ENCODE assay signal across 8 mouse cellular contexts in the genomic region with DNA sequence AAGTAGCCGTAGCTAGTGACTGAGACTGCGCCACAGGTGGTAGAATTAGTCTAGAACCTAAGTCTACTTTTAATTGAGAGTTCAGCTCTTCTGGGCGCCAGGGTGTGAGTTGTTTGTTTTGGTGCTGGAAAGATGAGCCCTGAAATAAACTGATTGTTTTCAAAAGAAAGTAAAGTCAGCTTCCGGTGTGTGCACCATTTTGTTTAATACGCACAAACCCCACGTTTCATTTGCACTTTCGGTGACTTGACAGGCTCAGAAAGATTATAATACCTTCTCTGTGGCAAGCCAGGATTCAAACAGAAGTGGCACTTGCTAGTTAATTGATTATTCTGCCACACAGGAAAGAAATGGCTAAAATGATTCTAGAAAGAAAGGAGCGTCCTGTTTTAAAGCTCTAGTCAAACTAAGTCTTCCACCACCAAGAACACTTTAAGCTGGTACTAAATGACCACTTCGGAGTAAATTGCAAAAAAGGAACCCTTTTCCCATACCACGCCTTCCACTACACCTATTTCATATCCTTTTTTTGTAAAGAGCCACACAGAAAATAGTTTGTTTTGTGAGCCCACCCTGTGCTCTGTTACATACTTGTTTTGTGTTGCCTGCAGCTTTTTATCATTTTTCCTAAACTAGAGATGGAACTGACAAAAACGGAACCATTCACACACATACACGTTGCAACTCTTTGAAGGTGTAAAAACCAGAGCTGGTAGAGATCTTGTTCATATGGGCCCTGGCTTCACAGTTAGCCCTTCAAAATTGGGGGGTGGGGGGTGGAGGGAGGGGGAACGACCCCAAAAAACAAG. TPM values are rescaled to one million over a fixed set of nuclear protein-coding genes. Genes with fewer than 3 reads are reported as not detected.
DNase-seq lines count a peak whose midpoint lies in the region; ATAC-seq and TF ChIP-seq lines count a peak whose summit lies in the region.

No protein-coding gene starts in this region.

- peak overlapping the region; percentile 100 for H3K27ac ChIP-seq in layer of hippocampus, adult 2 months
- no peak overlapping the region for H3K27ac ChIP-seq in hindbrain, embryonic 11.5 days (ENCODE audit: low read depth, low read length)
- no peak overlapping the region for H3K27ac ChIP-seq in midbrain, embryonic 11.5 days (ENCODE audit: low read depth, low read length)

- H3K9ac ChIP-seq in hindbrain, embryonic 11.5 days (ENCODE audit: low read depth, low read length): peak overlapping the region; percentile 78
- H3K9ac ChIP-seq in midbrain, embryonic 11.5 days (ENCODE audit: low read length): peak overlapping the region; percentile 87

- peak; percentile 22 for ATAC-seq in activated CD4-positive, CD25-positive, alpha-beta regulatory T cell, adult 4 months
- no peak; the same call in 1 of the 2 replicates for ATAC-seq in hindbrain, embryonic 11.5 days (ENCODE audit: low FRiP score)
- ATAC-seq in midbrain, embryonic 11.5 days (ENCODE audit: low FRiP score): no peak

- no peak; the same call in 1 of the 2 replicates for TF ChIP-seq CTCF in layer of hippocampus, adult 2 months (conservative IDR thresholded peaks at IDR 0.05)

- no peak for DNase-seq in layer of hippocampus, adult 2 months (ENCODE audit: low spot score in 2 of 2)
- no peak for DNase-seq in layer of hippocampus, adult 9-10 months (ENCODE audit: low spot score)
- no peak for DNase-seq in hindbrain, embryonic 11.5 days (ENCODE audit: low spot score)
- DNase-seq in midbrain, embryonic 11.5 days (ENCODE audit: low spot score, missing footprints): peak; percentile 85
- DNase-seq in thymus, adult 18-20 months: no peak
- no peak for DNase-seq in cerebellum, postnatal 25 days
- no peak for DNase-seq in thymus, postnatal 4 days

- H3K4me2 ChIP-seq in hindbrain, embryonic 11.5 days (replicated peaks; ENCODE audit: low read depth, low read length): peak overlapping the region; percentile 75
- H3K4me2 ChIP-seq in midbrain, embryonic 11.5 days: peak overlapping the region; percentile 80

- peak overlapping the region; percentile 98 for H3K4me3 ChIP-seq in layer of hippocampus, adult 2 months
- peak overlapping the region; percentile 71 for H3K4me3 ChIP-seq in hindbrain, embryonic 11.5 days (ENCODE audit: low read depth, low read length)
- peak overlapping the region; percentile 95 for H3K4me3 ChIP-seq in midbrain, embryonic 11.5 days (ENCODE audit: low read depth, low read length)

- 45% methylated on average over 13 of the region's 13 CpGs for WGBS in hindbrain, embryonic 11.5 days
- 39% methylated on average over 13 of the region's 13 CpGs for WGBS in midbrain, embryonic 11.5 days

- 0 out of 2 replicates have a peak, but pooled peaks cover 2% of the 10 kb centered on the region for H3K4me1 ChIP-seq in hindbrain, embryonic 11.5 days (replicated peaks; ENCODE audit: control insufficient read depth, insufficient read depth, low read length)
- 0 out of 2 replicates have a peak, but pooled peaks cover 3% of the 10 kb centered on the region for H3K4me1 ChIP-seq in midbrain, embryonic 11.5 days (ENCODE audit: control insufficient read depth, insufficient read depth, low read length)

- H3K9me3 ChIP-seq in hindbrain, embryonic 11.5 days (ENCODE audit: control insufficient read depth, low read length): no peaks in the 10 kb centered on the region
- no peaks in the 10 kb centered on the region for H3K9me3 ChIP-seq in midbrain, embryonic 11.5 days (ENCODE audit: control insufficient read depth, low read length)

- no peaks in the 10 kb centered on the region for H3K36me3 ChIP-seq in hindbrain, embryonic 11.5 days (ENCODE audit: control insufficient read depth, insufficient read depth, low read length)
- H3K36me3 ChIP-seq in midbrain, embryonic 11.5 days (ENCODE audit: control insufficient read depth, insufficient read depth, low read length): no peaks in the 10 kb centered on the region

- H3K27me3 ChIP-seq in hindbrain, embryonic 11.5 days (ENCODE audit: control insufficient read depth, insufficient read depth, low read length): no peaks in the 10 kb centered on the region
- no peaks in the 10 kb centered on the region for H3K27me3 ChIP-seq in midbrain, embryonic 11.5 days (ENCODE audit: control insufficient read depth, insufficient read depth, low read length)

RNA-seq across cellular contexts. Expression of a gene that starts 1.0 kb away (rescaled TPM):
- 10 to 100 TPM; 88.4 to 93.2 TPM for total RNA-seq in layer of hippocampus, adult 2 months (2021)
- polyA plus RNA-seq in activated CD4-positive, CD25-positive, alpha-beta regulatory T cell, adult 4 months (2017; shearing (Covaris generic)): 100 to 1,000 TPM; 111 to 127 TPM
- 99.9 and 106 TPM in 2 replicates for polyA plus RNA-seq in hindbrain, embryonic 11.5 days (2014; fragmentation: Nextera tagmentation; extraction: Ambion mirVana)
- polyA plus RNA-seq in midbrain, embryonic 11.5 days (2014; fragmentation: Nextera tagmentation; extraction: Ambion mirVana): 107 and 114 TPM in 2 replicates

RNA-seq across cellular contexts. Expression of a gene that starts 1.1 kb away (rescaled TPM):
- 10 to 100 TPM; 77.8 to 80.9 TPM for total RNA-seq in layer of hippocampus, adult 2 months (2021)
- 10 to 100 TPM; 68.8 to 80.0 TPM for polyA plus RNA-seq in activated CD4-positive, CD25-positive, alpha-beta regulatory T cell, adult 4 months (2017; shearing (Covaris generic))
- 59.4 and 81.2 TPM in 2 replicates for polyA plus RNA-seq in hindbrain, embryonic 11.5 days (2014; fragmentation: Nextera tagmentation; extraction: Ambion mirVana)
- polyA plus RNA-seq in midbrain, embryonic 11.5 days (2014; fragmentation: Nextera tagmentation; extraction: Ambion mirVana): 75.1 and 87.0 TPM in 2 replicates

RNA-seq across cellular contexts. Expression of a gene that starts 49.5 kb away (rescaled TPM):
- not detected for total RNA-seq in layer of hippocampus, adult 2 months (2021)
- polyA plus RNA-seq in activated CD4-positive, CD25-positive, alpha-beta regulatory T cell, adult 4 months (2017; shearing (Covaris generic)): not detected
- not detected in 2 replicates for polyA plus RNA-seq in hindbrain, embryonic 11.5 days (2014; fragmentation: Nextera tagmentation; extraction: Ambion mirVana)
- not detected in 2 replicates for polyA plus RNA-seq in midbrain, embryonic 11.5 days (2014; fragmentation: Nextera tagmentation; extraction: Ambion mirVana)

RNA-seq across cellular contexts. Expression of a gene that starts 50.1 kb away (rescaled TPM):
- 1 to 10 TPM; 2.0 to 2.6 TPM for total RNA-seq in layer of hippocampus, adult 2 months (2021)
- not detected for polyA plus RNA-seq in activated CD4-positive, CD25-positive, alpha-beta regulatory T cell, adult 4 months (2017; shearing (Covaris generic))
- polyA plus RNA-seq in hindbrain, embryonic 11.5 days (2014; fragmentation: Nextera tagmentation; extraction: Ambion mirVana): 6.3 and 6.5 TPM in 2 replicates
- polyA plus RNA-seq in midbrain, embryonic 11.5 days (2014; fragmentation: Nextera tagmentation; extraction: Ambion mirVana): 3.7 and 4.5 TPM in 2 replicates

RNA-seq across cellular contexts. Expression of a gene that starts 51.1 kb away (rescaled TPM):
- 10 to 100 TPM; 12.7 to 12.9 TPM for total RNA-seq in layer of hippocampus, adult 2 months (2021)
- polyA plus RNA-seq in activated CD4-positive, CD25-positive, alpha-beta regulatory T cell, adult 4 months (2017; shearing (Covaris generic)): not detected
- 18.2 and 20.3 TPM in 2 replicates for polyA plus RNA-seq in hindbrain, embryonic 11.5 days (2014; fragmentation: Nextera tagmentation; extraction: Ambion mirVana)
- polyA plus RNA-seq in midbrain, embryonic 11.5 days (2014; fragmentation: Nextera tagmentation; extraction: Ambion mirVana): 14.3 and 15.3 TPM in 2 replicates
